Mouse (Mus musculus): ENCODE measurements around the gene Apol7b. TPM values are rescaled to one million over a fixed set of nuclear protein-coding genes. Genes with fewer than 3 reads are reported as not detected.
"Not testable (repeated sequence)": the region's sequence is repeated elsewhere in the genome, so short reads cannot be mapped to it uniquely, and the experiment has no call there.

The Apol7b gene
- polyA plus RNA-seq, 1 experiment from 2014 or later, result not detected

DNA sequence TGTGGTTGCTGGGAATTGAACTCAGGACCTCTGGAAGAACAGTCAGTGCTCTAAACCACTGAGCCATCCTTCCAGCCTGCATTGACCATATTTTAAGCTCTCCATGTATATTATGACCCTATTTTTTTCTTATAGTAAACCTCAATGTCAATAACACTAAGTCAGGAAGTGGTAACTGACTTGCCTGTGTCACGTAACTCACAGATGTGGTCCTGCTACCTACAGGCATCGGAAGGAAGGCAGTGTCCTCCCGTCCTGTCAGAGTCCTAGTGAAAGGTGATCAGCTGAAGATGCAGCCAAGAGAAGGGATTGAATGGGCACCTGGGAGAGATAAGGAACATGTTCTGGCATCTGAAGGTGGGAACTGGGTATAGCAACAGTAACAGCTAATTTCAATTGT lies 27.6 kb downstream of the Apol7b start:
- not testable (repeated sequence) for H3K36me3 ChIP-seq; H3K4me2 ChIP-seq; H3K9me3 ChIP-seq (replicated peaks); H3K4me1 ChIP-seq (replicated peaks); ATAC-seq (replicated peaks; ENCODE audit: insufficient number of reproducible peaks, insufficient read depth, low FRiP score, low read depth); H3K4me3 ChIP-seq; H3K27me3 ChIP-seq; H3K9ac ChIP-seq; H3K27ac ChIP-seq
- WGBS, result no CpG with 5 or more reads among the region's 3 CpGs

- H3K36me3 ChIP-seq; H3K9me3 ChIP-seq (replicated peaks); H3K4me1 ChIP-seq (replicated peaks); ATAC-seq (replicated peaks; ENCODE audit: insufficient number of reproducible peaks, insufficient read depth, low FRiP score, low read depth); H3K4me3 ChIP-seq; H3K27ac ChIP-seq; H3K27me3 ChIP-seq; H3K9ac ChIP-seq; H3K4me2 ChIP-seq: not testable (repeated sequence)
- 19% methylated on average over 3 of the region's 10 CpGs for WGBS
These were observed 30.5 kb downstream of the Apol7b start for GRCm38 (mm10) chr15:77416655-77417333.

- not testable (repeated sequence) for H3K27ac ChIP-seq; H3K4me3 ChIP-seq; H3K4me2 ChIP-seq; ATAC-seq (replicated peaks; ENCODE audit: insufficient number of reproducible peaks, insufficient read depth, low FRiP score, low read depth); H3K9me3 ChIP-seq (replicated peaks); H3K36me3 ChIP-seq; H3K27me3 ChIP-seq; H3K4me1 ChIP-seq (replicated peaks); H3K9ac ChIP-seq
- WGBS, result 46% methylated on average over 2 of the region's 2 CpGs
These were observed 31.6 kb downstream of the Apol7b start for GRCm38 (mm10) chr15:77415653-77416052.

DNA sequence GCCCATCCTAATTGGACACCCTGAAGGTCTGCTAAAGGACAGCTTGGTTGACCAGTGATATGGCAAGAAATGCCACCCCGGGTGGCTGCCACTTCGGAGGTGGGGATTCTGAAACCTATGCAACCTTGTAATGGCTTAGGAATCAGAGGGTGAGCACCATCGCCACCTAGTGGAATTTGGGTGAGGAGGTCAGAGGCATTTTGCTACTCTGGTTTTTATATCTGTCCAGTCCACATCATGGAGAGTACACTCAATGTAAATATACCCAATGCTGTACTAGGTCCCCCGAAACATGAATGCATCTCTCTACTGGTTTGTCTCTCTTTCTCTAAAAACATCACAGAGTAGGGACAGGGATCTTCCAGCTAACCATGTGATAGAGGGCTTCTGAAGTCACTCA lies 34.6 kb downstream of the Apol7b start:
- not testable (repeated sequence) for ATAC-seq (replicated peaks; ENCODE audit: insufficient number of reproducible peaks, insufficient read depth, low FRiP score, low read depth); H3K9ac ChIP-seq; H3K27me3 ChIP-seq; H3K4me1 ChIP-seq (replicated peaks); H3K9me3 ChIP-seq (replicated peaks); H3K36me3 ChIP-seq; H3K27ac ChIP-seq; H3K4me2 ChIP-seq; H3K4me3 ChIP-seq
- 21% methylated on average over 4 of the region's 4 CpGs for WGBS

GRCm38 (mm10) chr15:77411035-77411434 lies 36.3 kb downstream of the Apol7b start, which contains the start of gene Apol9a:
TSS of gene Apol9a (minus strand) at chr15:77411135.
- WGBS, result 100% methylated on average over 1 of the region's 4 CpGs
- not testable (repeated sequence) for H3K4me1 ChIP-seq (replicated peaks); ATAC-seq (replicated peaks; ENCODE audit: insufficient number of reproducible peaks, insufficient read depth, low FRiP score, low read depth); H3K36me3 ChIP-seq; H3K9ac ChIP-seq; H3K4me3 ChIP-seq; H3K9me3 ChIP-seq (replicated peaks); H3K27ac ChIP-seq; H3K4me2 ChIP-seq
- peaks cover 10% of the 10 kb centered on the region; the same call in 1 of the 2 replicates for H3K27me3 ChIP-seq

- peaks cover 10% of the 10 kb centered on the region; the same call in 1 of the 2 replicates for H3K27me3 ChIP-seq
- ATAC-seq (replicated peaks; ENCODE audit: insufficient number of reproducible peaks, insufficient read depth, low FRiP score, low read depth), result peak; percentile 59; the same call in 1 of the 2 replicates
- H3K36me3 ChIP-seq; H3K9me3 ChIP-seq (replicated peaks); H3K27ac ChIP-seq; H3K4me3 ChIP-seq; H3K4me2 ChIP-seq; H3K4me1 ChIP-seq (replicated peaks); H3K9ac ChIP-seq: not testable (repeated sequence)
- WGBS, result 34% methylated on average over 10 of the region's 10 CpGs
These were observed 40.9 kb downstream of the Apol7b start for GRCm38 (mm10) chr15:77406370-77406769.

DNA sequence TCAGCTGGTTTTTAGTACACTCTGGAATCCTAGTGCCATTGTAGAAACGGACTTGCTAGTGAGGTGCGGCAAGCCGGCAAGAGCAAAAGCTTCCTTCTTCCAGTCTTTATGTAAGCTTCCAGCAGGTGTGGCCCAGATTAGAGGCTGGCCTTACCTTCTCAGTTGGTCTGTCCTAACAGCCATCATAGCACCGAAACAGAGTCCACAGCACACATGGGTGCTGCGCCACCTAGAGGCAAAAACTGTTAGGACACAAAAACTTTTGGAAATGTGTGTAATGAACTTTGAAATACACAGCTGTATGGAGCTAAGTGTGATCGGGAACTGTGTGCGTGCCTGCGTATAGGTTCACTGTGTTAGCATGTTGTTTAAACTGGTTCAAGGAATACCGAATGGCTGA lies 48.3 kb downstream of the Apol7b start, which contains the start of gene Apol7a:
Apol7a (minus strand) TSS at position 84 of the 400 bp plus-strand sequence.
- ATAC-seq (replicated peaks; ENCODE audit: insufficient number of reproducible peaks, insufficient read depth, low FRiP score, low read depth); H3K4me2 ChIP-seq; H3K27me3 ChIP-seq; H3K36me3 ChIP-seq; H3K4me3 ChIP-seq; H3K9me3 ChIP-seq (replicated peaks); H3K9ac ChIP-seq: not testable (repeated sequence)
- peaks cover 11% of the 10 kb centered on the region for H3K4me1 ChIP-seq (replicated peaks)
- 62% methylated on average over 9 of the region's 9 CpGs for WGBS
- H3K27ac ChIP-seq, result peak within 1 kb of the TSS; percentile 68

DNA sequence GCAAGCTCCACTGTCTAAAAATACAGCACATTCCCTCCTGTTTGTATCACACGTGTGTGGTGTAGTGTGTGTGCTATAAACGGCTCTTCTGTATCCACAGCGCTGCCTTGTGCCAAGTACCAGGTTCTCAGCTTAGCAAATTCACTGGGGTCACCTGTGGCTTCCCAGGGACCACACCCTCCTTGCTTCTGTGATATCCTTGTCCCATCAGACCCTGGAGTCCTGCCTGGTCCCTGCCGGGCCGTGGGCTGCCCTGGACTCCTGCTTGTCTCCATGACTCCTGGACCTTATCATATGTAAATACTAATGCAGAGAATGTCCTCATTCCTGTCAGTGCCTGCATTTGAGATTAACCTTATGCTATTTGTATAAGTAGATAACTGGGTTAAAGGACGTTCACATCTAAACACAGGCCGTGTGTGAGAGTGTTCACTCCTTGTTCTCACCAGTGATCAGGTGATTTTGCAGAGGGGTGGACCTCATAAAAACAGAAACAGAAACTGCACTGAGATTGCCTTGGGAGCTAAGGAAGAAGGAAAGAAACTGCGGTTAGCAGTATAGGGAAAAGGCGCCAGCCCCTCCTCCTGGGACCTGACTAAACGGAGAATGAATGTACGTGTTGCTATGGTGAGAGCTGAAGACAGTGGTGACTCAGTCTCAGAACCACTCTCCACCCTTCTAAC lies 49.7 kb downstream of the Apol7b start:
- not testable (repeated sequence) for H3K9me3 ChIP-seq (replicated peaks); H3K4me2 ChIP-seq; H3K4me3 ChIP-seq; H3K27me3 ChIP-seq; H3K9ac ChIP-seq; H3K36me3 ChIP-seq
- 26% methylated on average over 11 of the region's 11 CpGs for WGBS
- Histone ChIP-seq H3K27ac (peak overlapping the region; percentile 68), H3K4me1 (replicated peaks) (peaks cover 11% of the 10 kb centered on the region)
- peak; percentile 86 for ATAC-seq (replicated peaks; ENCODE audit: insufficient number of reproducible peaks, insufficient read depth, low FRiP score, low read depth)

GRCm38 (mm10) chr15:77393832-77394231 lies 53.5 kb downstream of the Apol7b start:
- H3K9ac ChIP-seq; H3K9me3 ChIP-seq (replicated peaks); H3K36me3 ChIP-seq; H3K4me3 ChIP-seq; H3K27me3 ChIP-seq; ATAC-seq (replicated peaks; ENCODE audit: insufficient number of reproducible peaks, insufficient read depth, low FRiP score, low read depth); H3K27ac ChIP-seq; H3K4me2 ChIP-seq: not testable (repeated sequence)
- H3K4me1 ChIP-seq (replicated peaks), result peaks cover 11% of the 10 kb centered on the region
- WGBS, result 54% methylated on average over 3 of the region's 3 CpGs

- H3K36me3 ChIP-seq, result no peaks in the 10 kb centered on the region
- no peak overlapping the region for H3K27ac ChIP-seq
- H3K27me3 ChIP-seq, result peaks cover 5% of the 10 kb centered on the region; the same call in 1 of the 2 replicates
- 82% methylated on average over 2 of the region's 2 CpGs for WGBS
- H3K9ac ChIP-seq, result no peak overlapping the region
- H3K9me3 ChIP-seq (replicated peaks), result no peaks in the 10 kb centered on the region
- H3K4me3 ChIP-seq, result no peak overlapping the region
- ATAC-seq (replicated peaks; ENCODE audit: insufficient number of reproducible peaks, insufficient read depth, low FRiP score, low read depth), result no peak
- no peak overlapping the region for H3K4me2 ChIP-seq
- H3K4me1 ChIP-seq (replicated peaks), result no peaks in the 10 kb centered on the region
These were observed 59.8 kb downstream of the Apol7b start for GRCm38 (mm10) chr15:77387462-77387861.

DNA sequence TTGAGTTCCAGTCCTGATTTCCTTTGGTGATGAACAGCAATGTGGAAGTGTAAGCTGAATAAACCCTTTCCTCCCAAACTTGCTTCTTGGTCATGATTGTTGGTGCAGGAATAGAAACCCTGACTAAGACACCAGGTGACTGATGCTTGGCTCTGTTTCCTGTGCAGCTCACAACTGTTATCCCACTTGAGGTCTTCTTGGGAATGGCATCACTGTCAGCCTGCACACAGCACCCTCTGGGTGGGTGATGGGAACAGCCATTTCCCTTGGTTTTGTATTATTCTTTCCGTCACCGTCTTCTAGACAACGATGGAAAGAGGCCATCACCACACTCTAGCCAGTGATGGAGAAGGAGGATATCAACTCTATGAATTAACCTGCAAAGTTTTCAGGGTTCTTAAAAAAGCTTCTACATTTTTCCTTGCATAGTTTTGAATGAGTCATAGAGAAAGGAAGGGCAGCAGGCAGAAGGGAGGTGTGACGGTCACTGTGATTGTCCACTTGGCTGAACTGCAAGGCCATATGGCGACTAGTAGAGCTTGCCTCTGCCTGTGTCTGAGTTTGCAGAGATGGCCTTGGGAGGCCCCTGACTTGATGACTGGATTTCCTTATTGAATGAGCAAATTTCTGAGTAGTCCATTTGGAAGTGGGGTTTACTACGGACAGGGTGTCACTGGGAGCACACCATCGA lies 62.8 kb downstream of the Apol7b start:
- no peaks in the 10 kb centered on the region for H3K4me1 ChIP-seq (replicated peaks)
- ATAC-seq (replicated peaks; ENCODE audit: insufficient number of reproducible peaks, insufficient read depth, low FRiP score, low read depth), result no peak
- H3K27me3 ChIP-seq, result peaks cover 5% of the 10 kb centered on the region; the same call in 1 of the 2 replicates
- no peaks in the 10 kb centered on the region for H3K9me3 ChIP-seq (replicated peaks)
- no peaks in the 10 kb centered on the region for H3K36me3 ChIP-seq
- H3K4me2 ChIP-seq, result no peak overlapping the region
- H3K9ac ChIP-seq, result no peak overlapping the region
- WGBS, result 82% methylated on average over 7 of the region's 7 CpGs
- H3K4me3 ChIP-seq, result no peak overlapping the region
- H3K27ac ChIP-seq, result no peak overlapping the region

Data from heart, embryonic 15.5 days (tissue).